Mouse (Mus musculus): Measurements from ENCODE around the gene St3gal3.

DNA sequence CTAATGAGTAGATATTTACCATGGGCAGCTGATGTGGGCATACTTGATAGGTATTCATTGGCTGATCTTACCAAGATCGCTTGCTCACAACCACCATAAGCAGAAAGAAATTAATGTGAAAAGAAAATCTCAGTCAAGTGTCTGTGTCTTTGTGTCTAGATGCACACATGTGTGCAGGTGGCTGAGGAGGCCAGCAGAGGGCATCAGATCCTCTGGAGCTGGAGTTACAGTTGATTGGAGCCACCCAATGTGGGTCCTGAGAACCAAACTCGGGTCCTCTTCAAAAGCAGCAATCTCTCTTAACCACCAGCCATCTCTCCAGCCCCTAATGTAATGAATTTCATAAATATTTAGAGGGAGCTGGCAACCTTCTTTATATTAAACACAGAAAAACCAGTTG lies 99.6 kb downstream of the St3gal3 start:
- TF ChIP-seq HCFC1 (IDR thresholded peaks at IDR 0.05; ENCODE audit: low read depth, low read length) (no peak), CTCF (IDR thresholded peaks at IDR 0.05 in 2 of 3, conservative IDR thresholded peaks at IDR 0.05 in 1 of 3; ENCODE audit: control insufficient read depth in 1 of 3, insufficient read depth in 1 of 3, low read depth in 2 of 3, low read length in 3 of 3, poor library complexity in 1 of 3, severe bottlenecking in 1 of 3) (peak; percentile 35 to 57 (median 38))
